Mouse (Mus musculus) myocyte (in vitro differentiated cells): ENCODE results near the gene Spns2. TPM values are rescaled to one million over a fixed set of nuclear protein-coding genes. Genes with fewer than 3 reads are reported as not detected.

Source experiments
- H3K27me3 ChIP-seq: one replicate; pipeline ENCODE4 v1.6.1; 2011; ENCODE audit not compliant: control insufficient read depth, insufficient read depth, insufficient read length
- H3K36me3 ChIP-seq: one replicate; pipeline ENCODE4 v1.6.1; 2011; ENCODE audit not compliant: control insufficient read depth, insufficient read depth
- H3K4me2 ChIP-seq: one replicate; pipeline ENCODE4 v1.6.1; 2011; ENCODE audit warnings: low read depth, control low read depth
- H3K4me3 ChIP-seq: one replicate; pipeline ENCODE4 v1.5.1; 2011; ENCODE audit warnings: mild to moderate bottlenecking, control low read depth, moderate library complexity
- H3K79me2 ChIP-seq: one replicate; pipeline ENCODE4 v1.6.1; 2011; ENCODE audit not compliant: control insufficient read depth, insufficient read depth
- H3ac ChIP-seq: one replicate; pipeline ENCODE4 v1.6.1; 2011; ENCODE audit not compliant: control insufficient read depth, insufficient read length
- CEBPB ChIP-seq: IDR thresholded peaks from 2 replicates; pipeline ENCODE4 v1.6.1; 2011; ENCODE audit warnings: mild to moderate bottlenecking, moderate library complexity; ENCODE audit not compliant: poor library complexity, insufficient read depth, severe bottlenecking
- E2F4 ChIP-seq: IDR thresholded peaks from one replicate; pipeline ENCODE4 v1.6.1; 2011; ENCODE audit warnings: mild to moderate bottlenecking, control low read depth, moderate library complexity; ENCODE audit not compliant: insufficient read depth
- MAX ChIP-seq: IDR thresholded peaks from one replicate; pipeline ENCODE4 v1.6.1; 2011; ENCODE audit warnings: low read depth, mild to moderate bottlenecking, control low read depth
- MYOD1 ChIP-seq, 3 experiments: IDR thresholded peaks; one replicate each; pipeline ENCODE4 v1.6.1; 2011; ENCODE audit warnings: control low read depth in 2 of 3, low read depth in 2 of 3, mild to moderate bottlenecking in 2 of 3, moderate library complexity in 1 of 3; ENCODE audit not compliant: insufficient read length in 2 of 3, control insufficient read depth in 1 of 3
- MYOG ChIP-seq, 3 experiments: IDR thresholded peaks; one replicate each; pipeline ENCODE4 v1.6.1; 2011; ENCODE audit warnings: control low read depth in 2 of 3, low read depth in 2 of 3, mild to moderate bottlenecking in 2 of 3; ENCODE audit not compliant: insufficient read length in 2 of 3, control insufficient read depth in 1 of 3, insufficient read depth in 1 of 3
- POLR2A ChIP-seq: IDR thresholded peaks from one replicate; pipeline ENCODE4 v1.6.1; 2011; ENCODE audit warnings: low read depth, mild to moderate bottlenecking, control low read depth, moderate library complexity; ENCODE audit not compliant: insufficient read length
- POLR2AphosphoS2 ChIP-seq: IDR thresholded peaks from one replicate; pipeline ENCODE4 v1.6.1; 2011; ENCODE audit warnings: low read depth, control low read depth; ENCODE audit not compliant: insufficient read length
- REST ChIP-seq: IDR thresholded peaks from one replicate; pipeline ENCODE4 v1.6.1; 2011; ENCODE audit warnings: mild to moderate bottlenecking, control low read depth, moderate library complexity; ENCODE audit not compliant: insufficient read depth, insufficient read length
- SRF ChIP-seq: IDR thresholded peaks from one replicate; pipeline ENCODE4 v1.6.1; 2011; ENCODE audit warnings: low read depth; ENCODE audit not compliant: control insufficient read depth, insufficient read length
- TCF12 ChIP-seq: IDR thresholded peaks from one replicate; pipeline ENCODE4 v1.6.1; 2011; ENCODE audit warnings: mild to moderate bottlenecking, control low read depth; ENCODE audit not compliant: poor library complexity, insufficient read depth, severe bottlenecking
- TCF3 ChIP-seq: IDR thresholded peaks from one replicate; pipeline ENCODE4 v1.6.1; 2011; ENCODE audit warnings: low read depth, control low read depth; ENCODE audit not compliant: insufficient read length
- USF1 ChIP-seq: IDR thresholded peaks from one replicate; pipeline ENCODE4 v1.6.1; 2011; ENCODE audit warnings: low read depth, mild to moderate bottlenecking, control low read depth, moderate library complexity
- polyA plus RNA-seq: library from polyadenylated mRNA; unstranded; fragments of >200 nt; fragmentation: generic; extraction: Trizol; gene quantifications from one replicate; pipeline ENCODE4 v1.2.1, GENCODE M21; 2012; ENCODE audit warnings: missing spikeins

The Spns2 gene
- polyA plus RNA-seq, 1 experiment, result 0.10 TPM

DNA sequence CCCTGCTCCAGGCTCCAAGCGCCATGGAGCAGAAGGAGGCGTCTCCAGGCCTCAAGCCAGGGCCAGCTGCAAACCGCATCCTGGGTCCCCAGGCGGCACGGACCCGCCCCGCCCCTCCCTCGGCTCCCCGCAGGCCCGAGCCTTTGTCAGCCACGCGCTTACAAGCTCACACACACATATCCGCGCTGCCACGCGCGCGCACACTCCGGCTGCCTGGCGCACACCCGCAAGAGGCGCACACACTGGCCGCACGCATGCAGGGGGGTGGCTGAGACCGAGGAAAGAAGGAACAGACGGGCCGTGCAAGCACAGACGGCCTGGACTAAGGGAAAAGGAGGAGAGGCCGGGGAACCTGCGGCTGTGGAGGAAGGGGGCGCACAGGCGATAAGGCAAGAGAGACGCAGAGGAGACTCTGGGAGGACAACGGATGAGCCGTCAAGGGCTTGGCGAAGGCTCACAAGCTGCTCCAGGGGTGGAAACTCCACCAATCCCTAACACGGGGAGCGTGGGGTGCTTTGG lies 892 bp downstream of the Spns2 start:
- Histone ChIP-seq H3K79me2 (no peaks in the 10 kb centered on the region), H3K4me2 (peak overlapping the region; percentile 72), H3K4me3 (no peak overlapping the region), H3ac (no peak overlapping the region), H3K27me3 (peaks cover 27% of the 10 kb centered on the region), H3K36me3 (no peaks in the 10 kb centered on the region)
- TF ChIP-seq MYOG (IDR thresholded peaks at IDR 0.05; ENCODE audit: control insufficient read depth in 1 of 3, insufficient read depth in 1 of 3, insufficient read length in 2 of 3, low read depth in 2 of 3) (no peak), MAX (no peak), POLR2A (no peak), E2F4 (no peak), CEBPB (no peak), USF1 (no peak), MYOD1 (IDR thresholded peaks at IDR 0.05; ENCODE audit: control insufficient read depth in 1 of 3, insufficient read length in 2 of 3, low read depth in 2 of 3) (no peak), SRF (no peak), TCF12 (no peak), REST (no peak), POLR2AphosphoS2 (no peak), TCF3 (no peak)

DNA sequence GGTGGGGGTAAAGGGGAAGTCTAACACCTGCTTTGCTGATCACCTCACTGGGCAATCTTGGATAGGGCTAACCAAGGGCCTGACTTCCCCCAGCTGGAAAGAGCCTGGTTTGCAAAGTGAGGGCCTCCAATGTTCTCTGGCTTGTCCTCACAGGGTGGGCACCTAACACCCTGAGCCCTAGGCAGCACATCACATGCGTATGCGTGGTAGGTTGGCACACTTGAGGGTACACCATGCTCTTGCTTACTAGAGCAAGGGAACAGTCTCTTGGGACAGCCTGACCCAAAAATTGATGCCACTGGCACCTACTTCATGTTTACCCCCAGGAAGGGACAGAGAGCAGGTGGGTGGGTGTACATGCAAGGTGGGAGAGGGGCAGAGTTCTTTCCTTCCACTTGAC lies 2.0 kb downstream of the Spns2 start:
- no peak overlapping the region for H3ac ChIP-seq
- no peaks in the 10 kb centered on the region for H3K36me3 ChIP-seq
- H3K79me2 ChIP-seq, result no peaks in the 10 kb centered on the region
- TF ChIP-seq MYOD1 (IDR thresholded peaks at IDR 0.05; ENCODE audit: control insufficient read depth in 1 of 3, insufficient read length in 2 of 3, low read depth in 2 of 3) (no peak), USF1 (no peak), SRF (no peak), MAX (no peak)
- H3K4me3 ChIP-seq, result no peak overlapping the region
- H3K4me2 ChIP-seq, result no peak overlapping the region
- H3K27me3 ChIP-seq, result peaks cover 27% of the 10 kb centered on the region

DNA sequence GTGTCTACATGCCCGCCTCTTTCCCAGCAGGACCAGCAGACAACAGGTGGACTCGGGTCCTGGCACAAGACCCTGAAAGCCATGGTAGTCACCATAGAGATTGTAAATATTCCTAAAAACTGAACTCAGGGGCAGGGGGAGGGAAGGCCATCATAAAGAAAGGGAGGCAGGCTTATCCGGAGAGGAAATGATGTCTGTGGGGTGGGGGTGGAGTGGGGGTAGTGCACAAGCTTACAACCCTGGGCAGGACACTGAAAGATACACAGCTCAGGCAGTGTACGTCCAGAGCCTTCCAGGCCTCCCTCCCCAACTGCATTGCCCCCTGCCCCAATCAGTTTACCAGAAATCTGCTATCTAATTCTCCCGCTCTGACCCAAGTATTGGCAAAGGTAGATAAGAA lies 2.5 kb downstream of the Spns2 start:
- Histone ChIP-seq H3K79me2 (no peaks in the 10 kb centered on the region), H3K27me3 (peaks cover 27% of the 10 kb centered on the region), H3K36me3 (no peaks in the 10 kb centered on the region), H3K4me2 (no peak overlapping the region), H3ac (no peak overlapping the region), H3K4me3 (no peak overlapping the region)
- TF ChIP-seq E2F4 (no peak), TCF12 (no peak), CEBPB (no peak), USF1 (no peak), MYOG (IDR thresholded peaks at IDR 0.05; ENCODE audit: control insufficient read depth in 1 of 3, insufficient read depth in 1 of 3, insufficient read length in 2 of 3, low read depth in 2 of 3) (no peak), POLR2A (no peak), MAX (no peak), TCF3 (no peak), SRF (no peak), REST (no peak), MYOD1 (IDR thresholded peaks at IDR 0.05; ENCODE audit: control insufficient read depth in 1 of 3, insufficient read length in 2 of 3, low read depth in 2 of 3) (no peak), POLR2AphosphoS2 (no peak)

DNA sequence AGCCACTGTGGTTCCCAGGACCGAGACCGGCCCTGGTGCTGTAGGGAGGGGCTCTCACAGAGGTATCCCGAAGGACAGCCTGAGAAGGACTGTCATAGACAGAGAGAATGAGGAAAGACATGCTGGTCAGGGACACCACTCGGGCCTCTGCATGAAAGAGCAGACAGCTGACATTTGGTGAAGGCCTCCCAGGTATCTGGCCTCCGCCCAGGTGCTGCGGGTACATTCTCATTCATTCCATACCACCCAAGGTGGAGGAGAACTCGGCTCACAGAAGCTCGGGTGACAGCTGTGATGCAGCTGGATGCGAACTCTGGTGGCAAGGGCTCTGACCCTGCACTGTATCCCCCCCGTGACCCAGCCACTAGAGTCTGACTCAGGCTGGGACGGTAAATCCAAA lies 3.7 kb downstream of the Spns2 start:
- Histone ChIP-seq H3ac (no peak overlapping the region), H3K4me2 (no peak overlapping the region), H3K36me3 (no peaks in the 10 kb centered on the region), H3K4me3 (no peak overlapping the region), H3K27me3 (peaks cover 27% of the 10 kb centered on the region), H3K79me2 (no peaks in the 10 kb centered on the region)
- no peak for TF ChIP-seq USF1
- TF ChIP-seq POLR2AphosphoS2, result no peak
- TF ChIP-seq MYOG (IDR thresholded peaks at IDR 0.05; ENCODE audit: control insufficient read depth in 1 of 3, insufficient read depth in 1 of 3, insufficient read length in 2 of 3, low read depth in 2 of 3), result no peak
- no peak for TF ChIP-seq REST
- no peak for TF ChIP-seq SRF
- no peak for TF ChIP-seq CEBPB
- no peak for TF ChIP-seq TCF12
- no peak for TF ChIP-seq MAX
- no peak for TF ChIP-seq POLR2A
- no peak for TF ChIP-seq TCF3
- no peak for TF ChIP-seq MYOD1 (IDR thresholded peaks at IDR 0.05; ENCODE audit: control insufficient read depth in 1 of 3, insufficient read length in 2 of 3, low read depth in 2 of 3)
- no peak for TF ChIP-seq E2F4

DNA sequence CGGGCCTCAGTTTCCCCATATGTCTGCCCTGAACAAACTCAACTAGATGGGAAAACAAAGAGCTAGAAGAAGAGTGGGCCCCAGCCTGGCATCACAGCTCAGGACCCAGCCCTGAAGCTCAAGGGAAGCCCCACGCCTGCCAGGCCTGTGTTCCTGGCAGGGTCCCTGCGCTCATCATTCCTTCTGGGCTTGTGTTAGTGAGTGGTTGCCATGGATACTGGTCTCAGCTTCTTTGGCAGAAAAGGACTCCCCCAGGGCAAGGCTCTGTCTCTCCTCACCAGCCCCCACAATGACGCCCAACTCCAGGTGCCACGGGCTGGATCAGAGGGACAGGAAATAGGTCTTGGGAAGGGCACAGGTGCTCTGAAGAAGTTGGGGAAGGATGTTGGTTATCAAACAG lies 4.5 kb downstream of the Spns2 start:
- Histone ChIP-seq H3K27me3 (peaks cover 27% of the 10 kb centered on the region), H3K36me3 (no peaks in the 10 kb centered on the region), H3ac (no peak overlapping the region), H3K4me3 (no peak overlapping the region), H3K79me2 (no peaks in the 10 kb centered on the region), H3K4me2 (no peak overlapping the region)
- no peak for TF ChIP-seq USF1
